Mouse (Mus musculus) spleen, adult 2 months (tissue): ENCODE data around the gene Pklr. TPM values are rescaled to one million over a fixed set of nuclear protein-coding genes. Genes with fewer than 3 reads are reported as not detected.

ENCODE experiments used
- DNase-seq, 2 experiments: peaks; one replicate each; pipeline versions ENCODE4 v3.0.0 to v3.0.0-alpha.2; 2012 to 2021; ENCODE audit warnings: low spot score in 2 of 2, low read depth in 1 of 2
- H3K27ac ChIP-seq: fragments of 200-500 bp; 2 replicates; pipeline ENCODE4 v1.5.1; 2012; ENCODE audit warnings: low read length, inconsistent platforms; ENCODE audit not compliant: insufficient read depth
- H3K27me3 ChIP-seq: fragments of 200-500 bp; 2 replicates; pipeline ENCODE4 v1.6.1; 2012; ENCODE audit warnings: mild to moderate bottlenecking, moderate library complexity, low read length, inconsistent platforms; ENCODE audit not compliant: control insufficient read depth, insufficient read depth
- H3K36me3 ChIP-seq: fragments of 200-500 bp; 2 replicates; pipeline ENCODE4 v1.6.1; 2012; ENCODE audit warnings: mild to moderate bottlenecking, low read length, inconsistent platforms; ENCODE audit not compliant: control insufficient read depth, insufficient read depth
- H3K4me1 ChIP-seq: fragments of 200-500 bp; 2 replicates; pipeline ENCODE4 v1.6.1; 2011; ENCODE audit warnings: inconsistent platforms; ENCODE audit not compliant: control insufficient read depth, insufficient read depth, insufficient read length
- H3K4me3 ChIP-seq: fragments of 200-500 bp; 2 replicates; pipeline ENCODE4 v1.5.1; 2011; ENCODE audit warnings: mild to moderate bottlenecking, inconsistent platforms; ENCODE audit not compliant: insufficient read depth, insufficient read length; ENCODE audit errors: extremely low read depth
- CTCF ChIP-seq: fragments of 200-500 bp; IDR thresholded peaks from 2 replicates; pipeline ENCODE4 v1.5.1; 2011; ENCODE audit warnings: mild to moderate bottlenecking, inconsistent platforms; ENCODE audit not compliant: insufficient read depth, insufficient read length, insufficient replicate concordance; ENCODE audit errors: extremely low read depth
- POLR2A ChIP-seq: fragments of 200-500 bp; IDR thresholded peaks from 2 replicates; pipeline ENCODE4 v1.6.1; 2011; ENCODE audit warnings: low read depth, low read length, inconsistent platforms
- WGBS: fragments of 180-500 bp; shearing (Covaris S2); methylation state at CpG from one replicate; pipeline ENCODE4 v1.1.7; 2018; 5-methylcytosine and 5-hydroxymethylcytosine counted together
- polyA plus RNA-seq: library from polyadenylated mRNA; depleted of rRNA; stranded (reverse); fragments of >200 nt; gene quantifications from 2 replicates; pipeline ENCODE4 v1.2.3, GENCODE M21; 2012

The Pklr gene
- polyA plus RNA-seq, 1 experiment, result 10.2 TPM

DNA sequence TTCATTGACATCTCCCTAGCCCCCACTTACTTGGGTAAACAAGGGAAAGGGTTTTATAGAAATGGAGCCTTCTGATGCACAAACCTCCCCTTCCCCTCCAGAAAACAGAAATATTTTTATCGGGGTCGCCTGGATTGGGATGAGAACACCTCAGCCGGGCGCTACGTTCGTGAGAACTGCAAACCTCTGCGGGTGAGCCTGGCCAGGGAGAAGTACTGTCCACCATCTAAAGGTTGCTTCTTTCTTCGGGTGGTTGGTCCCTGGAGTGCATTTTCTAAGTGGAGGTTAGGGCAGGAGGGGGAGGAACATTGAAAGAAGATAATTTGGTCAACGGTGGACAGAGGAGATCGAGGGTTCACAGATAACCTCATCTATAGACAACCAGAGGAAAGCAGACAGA, 39.6 kb downstream of the Pklr start:
- 93% methylated on average over 10 of the region's 10 CpGs for WGBS
- Histone ChIP-seq H3K4me1 (peaks cover 3% of the 10 kb centered on the region; the same call in 1 of the 2 replicates), H3K4me3 (no peak overlapping the region), H3K36me3 (peaks cover 47% of the 10 kb centered on the region), H3K27ac (no peak overlapping the region), H3K27me3 (no peaks in the 10 kb centered on the region)
- TF ChIP-seq POLR2A (no peak), CTCF (no peak)
- DNase-seq, result no peak

DNA sequence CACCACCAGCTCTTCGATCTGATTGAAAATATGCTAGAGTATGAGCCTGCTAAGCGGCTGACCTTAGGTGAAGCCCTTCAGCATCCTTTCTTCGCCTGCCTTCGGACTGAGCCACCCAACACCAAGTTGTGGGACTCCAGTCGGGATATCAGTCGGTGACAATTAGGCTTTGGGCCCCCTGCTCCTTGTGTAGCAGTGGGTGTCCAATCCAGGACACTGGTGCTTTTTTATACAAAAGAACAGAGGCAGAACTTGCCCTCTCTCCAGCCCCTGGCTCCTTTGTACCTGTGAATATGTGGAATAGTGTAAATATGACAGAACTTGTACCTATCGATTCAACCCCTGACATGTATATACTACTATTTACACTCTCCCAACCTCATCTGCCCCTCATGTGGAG, 40.5 kb downstream of the Pklr start:
- Histone ChIP-seq H3K27me3 (no peaks in the 10 kb centered on the region), H3K4me1 (peaks cover 3% of the 10 kb centered on the region; the same call in 1 of the 2 replicates), H3K36me3 (peaks cover 45% of the 10 kb centered on the region), H3K27ac (no peak overlapping the region), H3K4me3 (no peak overlapping the region)
- no peak for DNase-seq
- WGBS, result 94% methylated on average over 7 of the region's 7 CpGs
- no peak for TF ChIP-seq POLR2A
- TF ChIP-seq CTCF, result no peak

DNA sequence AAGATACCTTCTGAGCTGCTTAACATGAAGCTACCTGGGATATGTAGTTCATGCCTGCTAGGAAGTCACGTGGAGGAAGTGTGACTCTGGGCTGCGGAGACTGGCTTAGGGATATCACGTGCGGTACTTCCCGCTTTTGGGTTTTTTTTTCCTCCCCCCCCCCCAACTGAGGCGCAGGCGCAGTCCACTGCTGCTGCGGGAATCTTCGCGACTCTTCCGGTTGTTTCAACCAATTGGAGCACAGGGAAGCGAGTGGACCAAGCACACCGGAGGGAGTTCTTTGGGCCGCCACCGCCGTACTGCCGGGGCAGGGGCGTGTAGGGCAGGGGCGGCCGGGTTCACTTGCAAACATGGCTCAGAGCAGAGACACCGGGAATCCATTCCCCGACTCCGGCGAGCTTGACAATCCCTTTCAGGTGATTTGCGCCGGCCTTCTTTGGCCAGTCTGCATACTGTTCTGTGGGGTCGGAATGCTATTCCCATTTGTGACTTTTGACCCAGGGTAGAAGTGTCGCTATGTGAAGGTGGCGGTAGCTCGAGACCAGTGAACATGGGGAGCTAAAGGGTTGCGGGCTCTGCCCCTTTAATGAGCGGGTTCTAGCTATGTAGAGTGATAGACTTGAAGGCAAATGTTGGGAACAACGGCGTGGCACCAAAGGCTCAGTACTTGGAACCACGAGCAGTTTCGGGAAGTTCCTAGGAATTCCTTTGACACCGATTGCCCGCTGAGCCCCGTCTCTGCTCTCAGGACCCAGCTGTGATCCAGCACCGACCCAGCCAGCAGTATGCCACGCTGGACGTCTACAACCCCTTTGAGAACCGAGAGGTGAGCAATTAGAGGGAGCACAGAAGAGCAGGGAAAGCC, 41.5 kb downstream of the Pklr start, which contains the start of gene Scamp3:
Scamp3 (plus strand) TSS at position 232 of the 865 bp plus-strand sequence.
- under 1% methylated on average over 43 of the region's 43 CpGs for WGBS
- peaks cover 44% of the 10 kb centered on the region for H3K36me3 ChIP-seq
- peaks cover 3% of the 10 kb centered on the region; the same call in 1 of the 2 replicates for H3K4me1 ChIP-seq
- peak; percentile 75 to 93 for DNase-seq
- TF ChIP-seq POLR2A, result peak; percentile 64; the same call in 1 of the 2 replicates
- no peak for TF ChIP-seq CTCF
- H3K27ac ChIP-seq, result peak within 1 kb of the TSS; percentile 66
- peak within 1 kb of the TSS; percentile 73 for H3K4me3 ChIP-seq
- H3K27me3 ChIP-seq, result no peaks in the 10 kb centered on the region

DNA sequence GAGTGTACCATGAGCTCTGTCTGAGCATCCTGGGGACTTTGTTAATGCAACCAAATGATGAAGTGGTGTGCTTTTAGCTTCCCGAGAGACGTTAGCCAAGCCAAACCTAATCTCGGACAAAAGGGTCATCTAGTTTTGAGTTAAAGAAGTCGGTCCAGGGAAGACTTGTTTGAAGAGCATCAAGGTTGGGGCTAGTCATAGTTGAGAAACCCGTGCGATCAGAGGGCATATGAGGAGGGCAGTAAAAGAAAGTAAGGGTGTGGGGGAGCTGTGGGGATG, 42.1 kb downstream of the Pklr start:
- no peak for TF ChIP-seq POLR2A
- TF ChIP-seq CTCF, result no peak
- peaks cover 4% of the 10 kb centered on the region; the same call in 1 of the 2 replicates for H3K4me1 ChIP-seq
- H3K27me3 ChIP-seq, result no peaks in the 10 kb centered on the region
- peak overlapping the region; percentile 73 for H3K4me3 ChIP-seq
- 5% methylated on average over 6 of the region's 6 CpGs for WGBS
- H3K36me3 ChIP-seq, result peaks cover 40% of the 10 kb centered on the region
- DNase-seq, result no peak
- H3K27ac ChIP-seq, result peak overlapping the region; percentile 66; the same call in 1 of the 2 replicates

DNA sequence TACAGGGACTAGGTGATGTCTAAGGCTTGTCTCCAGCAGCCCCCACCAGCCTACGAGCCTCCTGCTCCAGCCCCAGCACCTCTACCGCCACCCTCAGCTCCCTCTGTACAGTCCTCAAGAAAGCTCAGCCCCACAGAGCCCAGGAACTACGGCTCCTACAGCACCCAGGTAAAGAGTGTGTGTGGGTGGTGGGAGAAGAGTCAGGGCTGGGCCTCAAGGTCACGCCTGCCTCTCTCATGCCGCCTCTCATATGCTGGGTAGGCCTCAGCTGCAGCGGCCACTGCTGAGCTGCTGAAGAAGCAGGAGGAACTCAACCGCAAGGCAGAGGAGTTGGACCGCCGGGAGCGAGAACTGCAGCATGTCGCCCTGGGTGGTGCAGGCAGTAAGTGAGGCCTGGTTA, 43.1 kb downstream of the Pklr start:
- H3K27me3 ChIP-seq, result no peaks in the 10 kb centered on the region
- no peak overlapping the region for H3K4me3 ChIP-seq
- peaks cover 30% of the 10 kb centered on the region for H3K36me3 ChIP-seq
- WGBS, result 84% methylated on average over 11 of the region's 11 CpGs
- peak overlapping the region; percentile 29; the same call in 1 of the 2 replicates for H3K27ac ChIP-seq
- no peak for DNase-seq
- peaks cover 14% of the 10 kb centered on the region for H3K4me1 ChIP-seq
- TF ChIP-seq POLR2A (no peak), CTCF (no peak)

DNA sequence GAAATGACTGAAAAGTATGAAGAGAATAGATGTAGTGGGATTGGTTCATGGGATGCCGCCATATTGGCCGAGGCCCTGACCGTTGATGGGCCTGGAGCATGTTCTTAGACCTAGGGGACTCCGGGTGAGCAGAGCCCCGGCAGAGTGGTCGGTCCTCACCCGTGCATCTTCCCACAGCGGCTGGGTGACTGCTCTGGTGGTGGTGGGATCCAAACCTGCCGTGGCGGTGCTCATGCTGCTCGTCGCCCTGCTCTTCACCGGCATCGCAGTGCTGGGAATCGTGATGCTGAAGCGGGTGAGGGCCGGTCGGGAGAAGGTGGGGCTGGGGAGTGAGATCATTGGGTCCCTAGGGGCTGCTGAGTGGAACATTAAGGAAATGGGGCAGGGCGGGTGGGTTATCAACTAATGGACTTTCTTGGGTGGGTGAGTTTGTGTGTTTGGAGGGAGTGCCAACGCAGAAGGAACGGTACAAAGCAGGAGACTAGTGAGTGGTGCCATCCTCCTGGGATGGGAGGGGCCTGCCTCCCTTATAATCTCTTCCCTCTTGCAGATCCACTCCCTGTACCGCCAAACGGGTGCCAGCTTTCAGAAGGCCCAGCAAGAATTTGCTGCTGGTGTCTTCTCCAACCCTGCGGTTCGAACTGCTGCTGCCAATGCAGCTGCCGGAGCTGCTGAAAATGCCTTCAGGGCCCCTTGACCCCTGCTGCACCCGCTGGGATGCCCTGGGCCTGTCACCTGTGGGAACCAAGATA, 46.0 kb downstream of the Pklr start:
- H3K36me3 ChIP-seq, result peaks cover 11% of the 10 kb centered on the region
- no peaks in the 10 kb centered on the region for H3K27me3 ChIP-seq
- no peak overlapping the region for H3K27ac ChIP-seq
- H3K4me1 ChIP-seq, result peaks cover 18% of the 10 kb centered on the region
- DNase-seq, result no peak
- H3K4me3 ChIP-seq, result no peak overlapping the region
- 92% methylated on average over 27 of the region's 27 CpGs for WGBS
- TF ChIP-seq CTCF, result no peak
- TF ChIP-seq POLR2A, result no peak

DNA sequence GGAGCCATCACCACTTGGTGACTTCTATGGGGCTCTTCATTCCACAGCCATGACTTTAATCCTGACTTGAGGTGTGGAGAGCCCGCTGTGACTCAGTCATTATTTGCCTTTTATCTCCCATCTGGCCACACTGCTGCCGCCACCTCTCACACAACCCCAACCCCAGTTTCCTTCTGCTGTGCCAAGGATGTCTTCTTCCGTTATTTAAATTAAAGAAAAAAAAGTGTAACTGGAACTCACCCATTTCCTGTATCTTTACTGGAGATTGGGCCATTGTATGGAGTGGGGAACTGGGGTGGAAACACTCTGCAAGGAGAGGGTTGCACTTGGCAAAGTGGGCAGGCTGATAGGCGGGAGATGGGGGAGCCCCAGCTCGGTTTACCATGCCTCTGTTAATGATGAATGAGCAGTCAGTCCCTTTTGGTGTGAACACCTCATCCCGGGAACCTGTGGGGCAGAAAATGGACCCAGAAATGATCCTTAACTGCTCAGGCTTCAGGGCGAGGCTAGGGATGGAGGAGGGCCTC, 46.7 kb downstream of the Pklr start:
- no peak overlapping the region for H3K27ac ChIP-seq
- H3K4me3 ChIP-seq, result no peak overlapping the region
- peaks cover 11% of the 10 kb centered on the region for H3K36me3 ChIP-seq
- no peak for DNase-seq
- no peaks in the 10 kb centered on the region for H3K27me3 ChIP-seq
- WGBS, result 32% methylated on average over 7 of the region's 7 CpGs
- H3K4me1 ChIP-seq, result peaks cover 25% of the 10 kb centered on the region
- no peak for TF ChIP-seq POLR2A
- TF ChIP-seq CTCF, result no peak
